Mouse (Mus musculus) lung, adult 2 months (tissue): ENCODE data around the gene Cc2d2b.

Source experiments
- CTCF ChIP-seq: fragments of 200-500 bp; IDR thresholded peaks from 2 replicates; pipeline ENCODE4 v1.5.1; 2011; ENCODE audit warnings: mild to moderate bottlenecking, low read length, control low read depth; ENCODE audit not compliant: insufficient read depth
- POLR2A ChIP-seq: fragments of 200-500 bp; IDR thresholded peaks from 2 replicates; pipeline ENCODE4 v1.6.1; 2011; ENCODE audit warnings: low read depth, mild to moderate bottlenecking, control low read depth, low read length, borderline replicate concordance; ENCODE audit errors: extremely low read depth

DNA sequence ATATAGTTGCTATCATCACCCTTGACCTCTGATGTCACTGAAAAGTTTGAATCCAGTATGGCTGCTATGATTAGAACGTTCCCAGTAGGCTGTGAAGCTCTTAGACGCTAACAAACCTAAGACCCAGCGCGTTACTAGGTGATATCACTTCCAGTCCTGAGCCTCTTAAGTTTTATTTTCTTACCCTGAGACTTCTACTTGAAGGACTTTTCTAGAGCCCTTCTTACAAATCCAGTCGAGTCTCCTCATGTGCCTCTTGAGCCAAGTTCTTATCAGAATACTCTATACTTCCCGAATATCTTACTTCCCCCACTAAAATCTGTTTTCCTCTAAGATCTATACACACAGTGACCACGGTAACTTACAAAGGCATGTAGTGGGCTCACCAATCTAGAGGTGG is 89.7 kb downstream of the Cc2d2b start:
- no peak for TF ChIP-seq CTCF
- no peak for TF ChIP-seq POLR2A
